Mouse (Mus musculus) midbrain, embryonic 14.5 days (tissue): ENCODE measurements around the gene Inpp1. TPM values are rescaled to one million over a fixed set of nuclear protein-coding genes. Genes with fewer than 3 reads are reported as not detected.
"Not testable (repeated sequence)": the region's sequence is repeated elsewhere in the genome, so short reads cannot be mapped to it uniquely, and the experiment has no call there.

ENCODE experiments used
- ATAC-seq: fragments of 200-750 bp; cut with Nextera tagmentation; 2 replicates; pipeline ENCODE4 v1.8.0; 2017; ENCODE audit warnings: moderate number of reproducible peaks, moderate library complexity; ENCODE audit not compliant: low FRiP score, low TSS enrichment
- DNase-seq: peaks from one replicate; pipeline ENCODE4 v3.0.0-alpha.2; 2015
- H3K27ac ChIP-seq: fragments of 300-500 bp; sonication (generic); replicated peaks from 2 replicates; pipeline ENCODE4 v1.5.1; 2014; ENCODE audit warnings: mild to moderate bottlenecking, low read depth, low read length, moderate library complexity
- H3K27me3 ChIP-seq: fragments of 300-500 bp; sonication (generic); 2 replicates; pipeline ENCODE4 v1.6.1; 2014; ENCODE audit warnings: low read length, control low read depth, mixed read lengths; ENCODE audit not compliant: control insufficient read depth, insufficient read depth
- H3K36me3 ChIP-seq: fragments of 300-500 bp; sonication (generic); 2 replicates; pipeline ENCODE4 v1.6.1; 2014; ENCODE audit warnings: low read length, control low read depth; ENCODE audit not compliant: control insufficient read depth, insufficient read depth
- H3K4me1 ChIP-seq: fragments of 300-500 bp; sonication (generic); 2 replicates; pipeline ENCODE4 v1.6.1; 2014; ENCODE audit warnings: mild to moderate bottlenecking, antibody characterized with exemption, low read length, control low read depth; ENCODE audit not compliant: control insufficient read depth, insufficient read depth
- H3K4me2 ChIP-seq: fragments of 300-500 bp; sonication (generic); 2 replicates; pipeline ENCODE4 v1.6.1; 2014; ENCODE audit warnings: mild to moderate bottlenecking, low read length, moderate library complexity
- H3K4me3 ChIP-seq: fragments of 300-500 bp; sonication (generic); replicated peaks from 2 replicates; pipeline ENCODE4 v1.5.1; 2014; ENCODE audit warnings: low read depth, low read length
- H3K9ac ChIP-seq: fragments of 300-500 bp; sonication (generic); replicated peaks from 2 replicates; pipeline ENCODE4 v1.6.1; 2014; ENCODE audit warnings: mild to moderate bottlenecking, low read length, moderate library complexity
- H3K9me3 ChIP-seq: fragments of 300-500 bp; sonication (generic); 2 replicates; pipeline ENCODE4 v1.6.1; 2016; ENCODE audit warnings: low read length, control low read depth, mixed read lengths; ENCODE audit not compliant: control insufficient read depth
- WGBS: fragments of 180-500 bp; shearing (Covaris S2); extraction: QIAGEN DNeasy Blood & Tissue Kit; methylation state at CpG from one replicate; pipeline ENCODE4 v1.1.7; 2014; 5-methylcytosine and 5-hydroxymethylcytosine counted together
- polyA plus RNA-seq: library from polyadenylated mRNA; unstranded; fragments of >200 nt; fragmentation: Nextera tagmentation; extraction: Ambion mirVana; gene quantifications from 2 replicates; pipeline ENCODE4 v1.2.1, GENCODE M21; 2014

Inpp1 gene
- 22.6 and 28.2 TPM in 2 replicates for polyA plus RNA-seq

- no peaks in the 10 kb centered on the region for H3K27me3 ChIP-seq
- DNase-seq (peak; percentile 82), ATAC-seq (peak; percentile 83)
- no peaks in the 10 kb centered on the region for H3K9me3 ChIP-seq
- H3K4me3 ChIP-seq = peak within 1 kb of the TSS; percentile 71
- peak within 1 kb of the TSS; percentile 90 for H3K27ac ChIP-seq
- peaks cover 16% of the 10 kb centered on the region for H3K4me1 ChIP-seq
- WGBS = 1% methylated on average over 59 of the region's 59 CpGs
- H3K9ac ChIP-seq = peak within 1 kb of the TSS; percentile 93
- H3K4me2 ChIP-seq = peak within 1 kb of the TSS; percentile 86
- H3K36me3 ChIP-seq = no peaks in the 10 kb centered on the region
Measured at GRCm38 (mm10) chr1:52816910-52817812, at the start of gene Inpp1. Gene Inpp1 (minus strand): TSS chr1:52817688.

GRCm38 (mm10) chr1:52866007-52866406 is 48.5 kb upstream of the Inpp1 start:
- Histone ChIP-seq H3K27ac (no peak overlapping the region), H3K9me3 (no peaks in the 10 kb centered on the region), H3K4me1 (no peaks in the 10 kb centered on the region), H3K9ac (no peak overlapping the region), H3K4me3 (no peak overlapping the region), H3K4me2 (no peak overlapping the region), H3K27me3 (no peaks in the 10 kb centered on the region), H3K36me3 (peaks cover 14% of the 10 kb centered on the region)
- DNase-seq (no peak), ATAC-seq (no peak)
- 92% methylated on average over 3 of the region's 3 CpGs for WGBS

GRCm38 (mm10) chr1:52864220-52864619 is 46.7 kb upstream of the Inpp1 start:
- no peak overlapping the region for H3K4me3 ChIP-seq
- no peak for DNase-seq
- peaks cover 24% of the 10 kb centered on the region for H3K36me3 ChIP-seq
- H3K4me1 ChIP-seq = no peaks in the 10 kb centered on the region
- WGBS = 96% methylated on average over 1 of the region's 1 CpGs
- no peaks in the 10 kb centered on the region for H3K9me3 ChIP-seq
- no peaks in the 10 kb centered on the region for H3K27me3 ChIP-seq
- no peak for ATAC-seq
- H3K27ac ChIP-seq = no peak overlapping the region
- H3K9ac ChIP-seq = no peak overlapping the region
- no peak overlapping the region for H3K4me2 ChIP-seq

GRCm38 (mm10) chr1:52855904-52856601 is 38.6 kb upstream of the Inpp1 start:
- Histone ChIP-seq H3K4me3 (no peak overlapping the region), H3K27ac (no peak overlapping the region), H3K4me2 (no peak overlapping the region), H3K4me1 (no peaks in the 10 kb centered on the region), H3K27me3 (no peaks in the 10 kb centered on the region), H3K36me3 (peaks cover 10% of the 10 kb centered on the region), H3K9me3 (no peaks in the 10 kb centered on the region), H3K9ac (no peak overlapping the region)
- WGBS = 89% methylated on average over 7 of the region's 7 CpGs
- DNase-seq = no peak
- ATAC-seq = no peak

GRCm38 (mm10) chr1:52854029-52854428 is 36.5 kb upstream of the Inpp1 start:
- not testable (repeated sequence) for H3K4me1 ChIP-seq, H3K9ac ChIP-seq, H3K36me3 ChIP-seq, ATAC-seq, H3K27me3 ChIP-seq, H3K27ac ChIP-seq, H3K9me3 ChIP-seq, H3K4me3 ChIP-seq, H3K4me2 ChIP-seq
- no CpG with 5 or more reads among the region's 1 CpGs for WGBS
- peak; percentile 63 for DNase-seq

GRCm38 (mm10) chr1:52849422-52849821 is 31.9 kb upstream of the Inpp1 start:
- whole genome bisulfite sequencing = 83% methylated on average over 4 of the region's 4 CpGs
- no peaks in the 10 kb centered on the region for H3K27me3 ChIP-seq
- no peaks in the 10 kb centered on the region for H3K36me3 ChIP-seq
- DNase-seq = no peak
- no peak overlapping the region for H3K4me2 ChIP-seq
- no peak for ATAC-seq
- H3K4me1 ChIP-seq = peaks cover 7% of the 10 kb centered on the region
- no peak overlapping the region for H3K27ac ChIP-seq
- H3K9me3 ChIP-seq = no peaks in the 10 kb centered on the region
- no peak overlapping the region for H3K4me3 ChIP-seq
- H3K9ac ChIP-seq = no peak overlapping the region

- ATAC-seq (no peak), DNase-seq (no peak)
- Histone ChIP-seq H3K4me1 (peaks cover 7% of the 10 kb centered on the region), H3K4me3 (no peak overlapping the region), H3K36me3 (no peaks in the 10 kb centered on the region), H3K9me3 (no peaks in the 10 kb centered on the region), H3K27ac (no peak overlapping the region), H3K27me3 (no peaks in the 10 kb centered on the region), H3K4me2 (no peak overlapping the region), H3K9ac (no peak overlapping the region)
- 88% methylated on average over 4 of the region's 4 CpGs for WGBS
Measured at GRCm38 (mm10) chr1:52846556-52846955, 29.1 kb upstream of the Inpp1 start.

- DNase-seq (peak; percentile 98), ATAC-seq (peak; percentile 100)
- H3K4me3 ChIP-seq = peak within 1 kb of the TSS; percentile 59
- peak within 1 kb of the TSS; percentile 71 for H3K4me2 ChIP-seq
- H3K9ac ChIP-seq = peak within 1 kb of the TSS; percentile 70
- no peaks in the 10 kb centered on the region for H3K27me3 ChIP-seq
- H3K4me1 ChIP-seq = peaks cover 7% of the 10 kb centered on the region
- peak within 1 kb of the TSS; percentile 73 for H3K27ac ChIP-seq
- no peaks in the 10 kb centered on the region for H3K9me3 ChIP-seq
- H3K36me3 ChIP-seq = no peaks in the 10 kb centered on the region
- WGBS = 2% methylated on average over 45 of the region's 45 CpGs
Measured at GRCm38 (mm10) chr1:52844782-52845665, 27.5 kb upstream of the Inpp1 start, which contains the start of gene Hibch. Gene Hibch (plus strand): TSS chr1:52844929.
